Mouse (Mus musculus): ENCODE measurements around the gene Dnah17. TPM values are rescaled to one million over a fixed set of nuclear protein-coding genes. Genes with fewer than 3 reads are reported as not detected.

Gene Dnah17
- polyA plus RNA-seq, 1 experiment from 2014 or later: 0.25 TPM

DNA sequence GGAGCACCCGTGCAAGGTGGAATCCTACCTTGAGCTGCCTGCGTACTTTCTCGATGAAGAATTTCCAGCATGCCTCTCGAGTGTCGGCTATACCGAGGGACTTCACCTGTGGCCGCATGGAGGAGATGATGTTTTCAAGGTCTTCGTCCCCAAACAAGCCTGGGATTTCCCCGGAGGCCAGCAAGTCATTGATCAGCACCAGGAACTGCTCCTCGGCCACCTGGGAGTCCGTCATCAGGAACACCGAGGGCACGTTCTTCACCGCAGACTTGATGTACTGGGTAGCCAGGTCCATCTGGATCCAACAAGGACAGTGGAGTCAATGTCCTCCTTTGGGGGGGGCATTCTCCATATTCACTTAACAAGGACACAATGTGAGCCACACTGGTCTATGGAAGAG is 70.4 kb downstream of the Dnah17 start:
- 82% methylated on average over 14 of the region's 14 CpGs for WGBS
- no peak overlapping the region for H3K27ac ChIP-seq
- H3K27me3 ChIP-seq: no peaks in the 10 kb centered on the region; the same call in 1 of the 2 replicates
- no peak overlapping the region for H3K9ac ChIP-seq (replicated peaks)
- no peaks in the 10 kb centered on the region for H3K9me3 ChIP-seq
- H3K36me3 ChIP-seq: no peaks in the 10 kb centered on the region
- H3K4me3 ChIP-seq (replicated peaks): no peak overlapping the region
- no peak overlapping the region for H3K4me2 ChIP-seq
- no peak for ATAC-seq (ENCODE audit: insufficient number of reproducible peaks, insufficient read depth, low FRiP score, low TSS enrichment, low read depth)
- H3K4me1 ChIP-seq (replicated peaks): peaks cover 20% of the 10 kb centered on the region

DNA sequence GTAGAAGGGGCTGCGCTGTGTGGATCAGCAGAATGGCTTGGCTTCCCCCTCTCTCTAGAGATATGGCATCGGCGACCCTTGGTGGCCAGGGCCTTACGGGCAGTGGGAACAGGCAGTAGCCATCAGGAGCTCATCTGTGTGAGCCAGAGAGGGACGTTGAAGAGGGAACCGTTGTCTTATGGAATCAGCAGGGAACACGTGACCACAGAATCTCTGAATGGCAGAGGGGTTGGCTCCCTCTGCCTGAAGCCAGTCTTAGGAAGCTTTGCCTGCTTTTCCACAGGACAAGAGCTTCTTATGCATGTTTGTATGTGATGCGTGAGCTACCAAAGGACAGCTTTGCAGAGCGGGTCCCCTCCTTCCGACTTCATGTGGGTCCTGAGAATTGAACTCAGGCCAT is 71.6 kb downstream of the Dnah17 start:
- 73% methylated on average over 10 of the region's 10 CpGs for WGBS
- no peaks in the 10 kb centered on the region for H3K9me3 ChIP-seq
- no peak for ATAC-seq (ENCODE audit: insufficient number of reproducible peaks, insufficient read depth, low FRiP score, low TSS enrichment, low read depth)
- H3K36me3 ChIP-seq: no peaks in the 10 kb centered on the region
- H3K4me3 ChIP-seq (replicated peaks): no peak overlapping the region
- H3K27ac ChIP-seq: no peak overlapping the region
- H3K9ac ChIP-seq (replicated peaks): 0 out of 2 replicates have a peak overlapping the region, but pooled peaks have one; percentile 8
- H3K27me3 ChIP-seq: no peaks in the 10 kb centered on the region; the same call in 1 of the 2 replicates
- H3K4me1 ChIP-seq (replicated peaks): peaks cover 14% of the 10 kb centered on the region
- H3K4me2 ChIP-seq: no peak overlapping the region

DNA sequence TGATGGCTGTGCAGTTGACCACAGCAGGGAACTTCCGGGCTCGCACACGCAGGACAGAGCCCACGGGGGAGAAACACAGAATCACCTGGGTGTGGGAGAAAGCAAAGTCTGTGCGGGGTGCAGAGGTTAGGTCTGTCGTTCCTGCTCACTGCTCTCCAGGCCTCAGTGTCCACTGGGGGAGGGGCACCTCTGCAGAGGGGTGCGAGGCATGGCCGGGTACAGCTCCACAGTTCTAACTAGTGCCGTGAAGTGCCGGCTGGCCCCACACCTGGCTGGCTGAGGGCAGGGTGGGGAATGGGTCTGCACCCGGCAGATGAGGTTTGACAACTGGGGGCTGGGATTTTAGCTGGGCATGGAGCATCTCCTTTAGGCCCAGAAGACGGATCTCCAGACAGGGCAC is 72.1 kb downstream of the Dnah17 start:
- no peaks in the 10 kb centered on the region; the same call in 1 of the 2 replicates for H3K27me3 ChIP-seq
- ATAC-seq (ENCODE audit: insufficient number of reproducible peaks, insufficient read depth, low FRiP score, low TSS enrichment, low read depth): no peak

DNA sequence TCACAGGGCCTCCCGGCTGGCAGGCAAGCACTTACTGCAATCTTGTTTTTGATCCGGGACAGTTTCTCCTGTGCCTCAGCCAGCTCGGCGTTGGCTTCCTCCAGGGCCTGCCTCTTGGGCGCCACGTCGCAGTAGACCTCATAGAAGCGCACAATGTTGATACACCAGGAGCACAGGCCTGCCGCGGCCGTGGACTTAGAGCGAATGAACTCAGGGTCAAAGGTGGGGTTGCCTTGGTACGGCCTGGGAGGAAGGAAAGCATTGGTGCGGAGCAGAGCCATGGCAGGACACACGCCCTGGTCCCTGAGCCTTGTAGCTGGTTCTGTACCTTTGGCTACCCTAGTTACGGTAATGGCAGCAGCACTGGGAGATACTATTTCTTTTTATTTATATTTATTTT is 80.3 kb downstream of the Dnah17 start:
- Histone ChIP-seq H3K4me1 (replicated peaks) (0 out of 2 replicates have a peak, but pooled peaks cover 4% of the 10 kb centered on the region), H3K4me3 (replicated peaks) (no peak overlapping the region), H3K27me3 (no peaks in the 10 kb centered on the region), H3K27ac (no peak overlapping the region), H3K9me3 (no peaks in the 10 kb centered on the region), H3K36me3 (no peaks in the 10 kb centered on the region), H3K4me2 (no peak overlapping the region), H3K9ac (replicated peaks) (no peak overlapping the region)
- WGBS: 84% methylated on average over 16 of the region's 16 CpGs
- no peak for ATAC-seq (ENCODE audit: insufficient number of reproducible peaks, insufficient read depth, low FRiP score, low TSS enrichment, low read depth)

More for the DNA sequence above, 72.1 kb downstream of the Dnah17 start:
- no peaks in the 10 kb centered on the region for H3K36me3 ChIP-seq
- H3K9me3 ChIP-seq: no peaks in the 10 kb centered on the region
- no peak overlapping the region for H3K4me2 ChIP-seq
- WGBS: 71% methylated on average over 12 of the region's 12 CpGs
- H3K27ac ChIP-seq: no peak overlapping the region
- H3K4me3 ChIP-seq (replicated peaks): no peak overlapping the region
- peaks cover 11% of the 10 kb centered on the region for H3K4me1 ChIP-seq (replicated peaks)
- H3K9ac ChIP-seq (replicated peaks): no peak overlapping the region

DNA sequence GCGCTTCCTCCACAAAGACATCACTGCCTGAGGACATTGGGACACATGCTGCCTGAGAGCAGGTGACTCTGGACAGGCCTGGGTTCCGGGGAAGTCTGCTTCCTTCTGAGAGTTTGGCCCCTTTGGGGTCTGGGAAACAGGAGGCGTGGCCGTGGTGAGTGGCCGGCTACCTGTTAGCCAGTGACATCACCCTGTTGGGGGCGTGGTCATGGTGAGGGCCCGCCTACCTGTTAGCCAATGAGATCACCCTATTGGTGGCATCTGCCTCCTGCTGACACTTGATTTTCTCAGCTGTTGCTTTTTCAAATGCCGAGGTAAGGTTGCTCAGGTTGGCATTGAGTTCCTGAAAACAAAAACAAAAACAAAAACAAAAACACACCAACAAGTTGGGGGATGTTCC is 80.8 kb downstream of the Dnah17 start:
- WGBS: 26% methylated on average over 8 of the region's 8 CpGs

DNA sequence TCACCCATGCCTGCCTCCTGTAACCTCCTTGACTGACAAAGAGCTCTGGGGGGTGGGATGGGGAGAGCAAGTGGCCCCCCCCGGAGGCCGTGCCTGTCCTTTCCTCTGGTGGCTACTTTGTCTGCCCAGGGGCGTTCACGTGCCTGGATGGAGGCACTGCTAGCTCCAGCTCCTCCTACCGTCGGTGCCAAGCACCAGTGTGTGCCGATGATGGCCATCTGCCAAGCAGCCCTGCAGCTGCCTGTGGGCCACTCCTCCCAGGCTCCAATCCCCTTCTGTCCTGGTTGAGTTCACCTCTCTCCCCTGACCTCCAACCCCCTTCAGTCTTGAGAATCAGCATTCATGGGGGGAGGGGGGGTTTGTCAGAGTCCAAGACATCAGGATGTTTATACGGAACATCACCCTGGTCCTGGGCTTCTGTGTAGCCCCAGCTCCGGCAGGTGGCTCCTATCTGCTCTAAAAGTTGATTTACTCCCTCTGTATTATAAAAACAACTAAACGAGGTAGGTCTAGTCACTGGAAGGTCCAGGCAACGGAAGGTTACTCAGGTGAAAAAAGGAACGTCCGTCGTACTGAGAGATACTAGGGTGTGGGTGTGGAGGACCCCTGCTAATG is 87.0 kb downstream of the Dnah17 start:
- ATAC-seq (ENCODE audit: insufficient number of reproducible peaks, insufficient read depth, low FRiP score, low TSS enrichment, low read depth): no peak
- H3K9me3 ChIP-seq: no peaks in the 10 kb centered on the region
- WGBS: 61% methylated on average over 14 of the region's 14 CpGs

More for the DNA sequence above, 80.8 kb downstream of the Dnah17 start:
- 0 out of 2 replicates have a peak, but pooled peaks cover 4% of the 10 kb centered on the region for H3K4me1 ChIP-seq (replicated peaks)
- H3K36me3 ChIP-seq: no peaks in the 10 kb centered on the region
- H3K27me3 ChIP-seq: no peaks in the 10 kb centered on the region
- no peak overlapping the region for H3K9ac ChIP-seq (replicated peaks)
- H3K27ac ChIP-seq: no peak overlapping the region
- H3K9me3 ChIP-seq: no peaks in the 10 kb centered on the region
- peak overlapping the region; percentile 17; the same call in 1 of the 2 replicates for H3K4me2 ChIP-seq
- H3K4me3 ChIP-seq (replicated peaks): no peak overlapping the region
- ATAC-seq (ENCODE audit: insufficient number of reproducible peaks, insufficient read depth, low FRiP score, low TSS enrichment, low read depth): no peak

DNA sequence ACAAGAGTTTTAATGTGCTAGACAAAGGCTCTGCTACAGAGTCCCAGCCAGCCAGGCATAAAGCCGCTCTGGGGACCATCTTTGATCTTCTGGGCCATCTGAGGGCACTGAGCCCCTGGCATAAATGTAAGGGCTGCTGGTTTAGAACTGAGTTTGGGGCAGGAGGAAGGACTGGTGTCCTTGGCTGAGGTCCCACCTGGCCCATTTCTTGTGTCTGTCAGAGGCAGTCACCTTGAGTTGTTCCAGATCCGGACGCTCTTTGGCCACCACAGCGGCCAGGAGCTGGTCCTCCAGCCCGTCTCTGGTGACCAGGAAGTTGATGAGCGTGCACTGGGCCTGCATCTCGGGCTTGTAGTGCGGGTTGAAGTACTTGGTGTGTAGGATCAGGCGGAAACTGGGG is 87.6 kb downstream of the Dnah17 start:
- no peak overlapping the region for H3K9ac ChIP-seq (replicated peaks)
- H3K27ac ChIP-seq: no peak overlapping the region
- H3K27me3 ChIP-seq: no peaks in the 10 kb centered on the region
- no peak for ATAC-seq (ENCODE audit: insufficient number of reproducible peaks, insufficient read depth, low FRiP score, low TSS enrichment, low read depth)
- H3K4me3 ChIP-seq (replicated peaks): no peak overlapping the region
- H3K4me1 ChIP-seq (replicated peaks): no peaks in the 10 kb centered on the region
- H3K9me3 ChIP-seq: no peaks in the 10 kb centered on the region
- WGBS: 87% methylated on average over 9 of the region's 9 CpGs
- H3K36me3 ChIP-seq: no peaks in the 10 kb centered on the region
- H3K4me2 ChIP-seq: no peak overlapping the region

More for the DNA sequence above, 87.0 kb downstream of the Dnah17 start:
- Histone ChIP-seq H3K27me3 (no peaks in the 10 kb centered on the region), H3K4me3 (replicated peaks) (no peak overlapping the region), H3K27ac (no peak overlapping the region), H3K4me2 (no peak overlapping the region), H3K9ac (replicated peaks) (no peak overlapping the region), H3K4me1 (replicated peaks) (no peaks in the 10 kb centered on the region), H3K36me3 (no peaks in the 10 kb centered on the region)

DNA sequence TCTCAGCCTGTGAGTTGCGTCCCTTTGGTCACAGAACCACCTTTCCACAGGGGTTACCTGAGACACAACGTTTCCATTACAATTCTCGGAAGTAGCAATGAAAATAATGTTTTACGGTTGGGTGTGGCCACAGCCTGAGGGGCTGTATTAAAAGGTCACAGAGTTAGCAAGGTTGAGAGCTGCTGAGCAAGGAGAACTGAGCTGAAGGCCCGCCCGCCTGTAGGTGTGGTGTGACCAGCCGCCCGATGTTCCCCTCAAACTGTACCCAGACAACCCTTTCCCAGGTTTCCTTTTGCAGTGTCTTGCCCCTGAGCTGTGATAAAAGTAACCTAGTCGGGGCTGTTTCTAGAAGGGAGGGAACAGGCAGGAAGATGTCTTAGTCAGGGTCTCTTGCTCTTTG is 95.4 kb downstream of the Dnah17 start:
- no peak overlapping the region for H3K4me3 ChIP-seq (replicated peaks)
- H3K36me3 ChIP-seq: peaks cover 13% of the 10 kb centered on the region
- no peak overlapping the region for H3K27ac ChIP-seq
- peaks cover 10% of the 10 kb centered on the region; the same call in 1 of the 2 replicates for H3K9me3 ChIP-seq
- no peak for ATAC-seq (ENCODE audit: insufficient number of reproducible peaks, insufficient read depth, low FRiP score, low TSS enrichment, low read depth)
- no peaks in the 10 kb centered on the region for H3K27me3 ChIP-seq
- H3K9ac ChIP-seq (replicated peaks): no peak overlapping the region
- 62% methylated on average over 9 of the region's 9 CpGs for WGBS
- no peak overlapping the region for H3K4me2 ChIP-seq
- H3K4me1 ChIP-seq (replicated peaks): peaks cover 12% of the 10 kb centered on the region; the same call in 1 of the 2 replicates

DNA sequence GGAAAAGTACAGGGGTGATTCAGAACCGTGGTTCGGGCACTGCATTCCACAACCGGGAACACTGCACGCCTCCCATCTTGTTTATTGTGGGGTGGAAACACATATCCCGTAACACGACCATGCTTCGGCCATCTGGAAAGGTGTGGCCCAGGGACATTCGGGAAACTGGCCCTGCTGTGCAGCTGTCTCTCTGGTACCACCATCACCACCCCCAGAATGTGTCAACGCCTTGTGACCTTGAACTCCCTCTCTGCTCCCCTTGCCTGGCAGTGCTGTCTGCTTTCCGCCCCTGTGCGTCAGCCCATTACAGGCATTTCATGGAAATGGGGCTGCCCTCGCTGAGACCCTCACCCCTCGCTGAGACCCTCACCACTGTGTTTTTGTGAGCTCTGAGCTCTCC is 96.0 kb downstream of the Dnah17 start:
- peaks cover 10% of the 10 kb centered on the region; the same call in 1 of the 2 replicates for H3K9me3 ChIP-seq
- 65% methylated on average over 13 of the region's 13 CpGs for WGBS
- peaks cover 13% of the 10 kb centered on the region for H3K36me3 ChIP-seq
- no peak overlapping the region for H3K4me2 ChIP-seq
- no peaks in the 10 kb centered on the region for H3K27me3 ChIP-seq
- peak; percentile 22; the same call in 1 of the 2 replicates for ATAC-seq (ENCODE audit: insufficient number of reproducible peaks, insufficient read depth, low FRiP score, low TSS enrichment, low read depth)
- H3K9ac ChIP-seq (replicated peaks): no peak overlapping the region
- H3K4me3 ChIP-seq (replicated peaks): no peak overlapping the region
- no peak overlapping the region for H3K27ac ChIP-seq
- H3K4me1 ChIP-seq (replicated peaks): peaks cover 12% of the 10 kb centered on the region; the same call in 1 of the 2 replicates

DNA sequence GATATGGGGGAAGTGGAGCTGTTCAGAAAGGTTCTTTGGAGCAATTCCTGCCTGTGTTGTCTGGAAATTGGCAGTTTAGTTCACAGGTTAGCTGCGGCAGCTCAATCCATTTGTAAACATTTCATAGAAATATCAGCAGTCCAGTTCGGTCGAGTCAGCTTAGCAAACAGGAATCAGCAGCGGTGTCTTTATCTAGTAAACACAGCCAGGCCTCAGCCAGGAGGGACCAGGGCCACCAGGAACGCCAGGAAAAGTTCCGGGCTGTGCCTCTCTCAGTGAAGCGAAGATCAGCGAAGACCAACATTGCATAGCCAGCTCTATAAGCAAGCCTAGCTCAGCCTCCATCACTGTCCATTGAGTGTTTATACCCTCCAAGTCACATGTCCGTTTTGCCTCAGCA is 99.3 kb downstream of the Dnah17 start:
- Histone ChIP-seq H3K4me1 (replicated peaks) (peaks cover 12% of the 10 kb centered on the region; the same call in 1 of the 2 replicates), H3K27ac (no peak overlapping the region), H3K9ac (replicated peaks) (no peak overlapping the region), H3K4me2 (no peak overlapping the region), H3K36me3 (peaks cover 23% of the 10 kb centered on the region), H3K4me3 (replicated peaks) (no peak overlapping the region), H3K9me3 (peaks cover 10% of the 10 kb centered on the region; the same call in 1 of the 2 replicates), H3K27me3 (no peaks in the 10 kb centered on the region)
- WGBS: 95% methylated on average over 9 of the region's 9 CpGs
- no peak for ATAC-seq (ENCODE audit: insufficient number of reproducible peaks, insufficient read depth, low FRiP score, low TSS enrichment, low read depth)

DNA sequence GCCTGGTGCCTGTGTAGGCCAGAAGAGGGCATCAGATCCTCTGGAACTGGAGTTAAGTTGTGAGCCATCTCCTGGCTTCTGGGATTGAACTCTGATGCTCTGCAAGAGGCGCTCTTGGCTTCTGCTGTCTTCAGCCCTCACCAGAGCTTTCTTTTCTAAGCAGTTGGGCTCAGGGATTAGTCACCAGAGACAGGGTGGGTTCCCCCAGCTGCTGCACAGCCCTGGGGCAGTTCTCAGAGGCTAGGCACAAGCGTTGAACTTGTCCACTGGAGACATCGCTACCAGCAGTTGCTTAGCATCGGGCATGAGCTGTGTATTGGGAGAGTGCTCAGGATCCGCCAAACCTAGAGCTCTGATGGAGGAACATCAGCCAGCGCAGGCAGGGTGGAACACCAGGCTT is 101.3 kb downstream of the Dnah17 start:
- peaks cover 43% of the 10 kb centered on the region for H3K36me3 ChIP-seq

DNA sequence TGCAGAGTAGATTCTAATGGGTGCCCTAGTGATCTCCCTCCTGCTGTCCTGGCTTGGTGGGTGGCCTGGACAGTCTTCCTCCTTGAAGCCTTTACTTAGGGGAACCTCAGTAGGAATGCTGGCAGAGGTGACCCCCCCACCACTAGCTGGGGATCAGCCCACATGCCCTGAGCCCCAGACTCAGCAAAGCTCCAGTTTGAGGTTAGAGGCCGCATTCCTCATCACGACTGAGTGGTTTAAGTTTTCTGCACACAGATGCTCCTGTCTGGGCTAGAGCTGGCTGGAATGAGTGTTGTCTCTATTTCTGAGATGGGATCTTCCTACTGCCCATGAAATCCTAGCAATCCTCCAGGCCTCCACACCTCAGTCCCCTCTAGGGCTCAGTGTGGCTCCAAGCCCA is 106.3 kb downstream of the Dnah17 start:
- no peak for ATAC-seq (ENCODE audit: insufficient number of reproducible peaks, insufficient read depth, low FRiP score, low TSS enrichment, low read depth)
- Histone ChIP-seq H3K27ac (no peak overlapping the region), H3K4me2 (no peak overlapping the region), H3K4me3 (replicated peaks) (no peak overlapping the region), H3K9ac (replicated peaks) (no peak overlapping the region), H3K9me3 (no peaks in the 10 kb centered on the region), H3K36me3 (peaks cover 77% of the 10 kb centered on the region), H3K27me3 (no peaks in the 10 kb centered on the region), H3K4me1 (replicated peaks) (no peaks in the 10 kb centered on the region)
- 86% methylated on average over 2 of the region's 2 CpGs for WGBS

More for the DNA sequence above, 101.3 kb downstream of the Dnah17 start:
- Histone ChIP-seq H3K9me3 (peaks cover 10% of the 10 kb centered on the region; the same call in 1 of the 2 replicates), H3K4me3 (replicated peaks) (no peak overlapping the region), H3K9ac (replicated peaks) (no peak overlapping the region), H3K4me1 (replicated peaks) (0 out of 2 replicates have a peak, but pooled peaks cover 3% of the 10 kb centered on the region), H3K27ac (no peak overlapping the region), H3K4me2 (no peak overlapping the region), H3K27me3 (no peaks in the 10 kb centered on the region)
- 89% methylated on average over 6 of the region's 6 CpGs for WGBS
- no peak for ATAC-seq (ENCODE audit: insufficient number of reproducible peaks, insufficient read depth, low FRiP score, low TSS enrichment, low read depth)
